Comparison of ENCODE assay signal across 8 mouse cellular contexts in the genomic region with DNA sequence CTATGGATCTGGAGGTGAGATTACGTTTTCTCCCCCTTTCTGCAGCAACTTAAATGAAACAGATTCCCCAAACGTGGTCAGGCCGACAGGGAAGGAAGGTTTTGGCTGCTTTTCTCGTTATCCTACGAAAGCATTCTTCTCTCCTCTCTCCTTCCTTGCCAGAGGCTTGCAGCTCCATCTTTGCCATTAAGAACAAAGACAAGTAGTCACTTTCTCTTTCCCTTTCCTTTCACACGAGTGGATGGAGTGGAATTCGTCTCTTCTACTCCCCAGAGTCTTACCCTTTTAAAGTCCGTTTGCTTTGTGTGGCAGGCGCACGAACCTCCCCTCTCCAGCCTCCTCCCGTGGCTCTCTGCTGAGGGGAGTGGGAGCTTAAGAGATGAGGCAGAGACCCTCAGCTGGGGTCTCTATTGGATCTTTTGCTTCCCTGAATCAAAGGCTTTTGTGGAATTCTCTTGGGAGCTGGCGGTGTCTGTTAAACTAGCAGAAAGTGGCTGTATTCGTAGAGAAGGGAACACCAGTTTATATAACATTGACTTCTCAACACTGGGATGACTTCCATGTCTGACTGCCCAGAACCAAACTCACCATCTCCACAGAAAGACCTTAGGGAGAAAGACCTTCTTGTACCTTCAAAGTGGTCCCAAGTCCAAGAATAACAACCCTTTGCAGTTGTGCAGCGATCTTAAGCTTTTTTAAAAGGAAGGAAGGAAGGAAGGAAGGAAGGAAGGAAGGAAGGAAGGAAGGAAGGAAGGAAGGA. TPM values are rescaled to one million over a fixed set of nuclear protein-coding genes. Genes with fewer than 3 reads are reported as not detected.
A peak's percentile ranks its signal among the peaks of the same experiment; 100 is the strongest.
DNase-seq lines count a peak whose midpoint lies in the region; ATAC-seq and TF ChIP-seq lines count a peak whose summit lies in the region.

No protein-coding gene starts in this region.

- 2% methylated on average over 14 of the region's 14 CpGs for WGBS in embryonic facial prominence, embryonic 13.5 days
- WGBS in intestine, embryonic 15.5 days, result 8% methylated on average over 14 of the region's 14 CpGs
- WGBS in neural tube, embryonic 12.5 days, result 5% methylated on average over 14 of the region's 14 CpGs

- no peak overlapping the region for H3ac ChIP-seq in C2C12 (ENCODE audit: control insufficient read depth, insufficient read length, low read depth)

- no peaks in the 10 kb centered on the region for H3K79me2 ChIP-seq in C2C12 (ENCODE audit: control insufficient read depth, insufficient read depth)

- intact Hi-C loops in left cerebral cortex, postnatal 4 days (cut with DNase I), result no loop called here

- peak overlapping the region; percentile 84 for H3K27ac ChIP-seq in embryonic facial prominence, embryonic 13.5 days
- H3K27ac ChIP-seq in intestine, embryonic 15.5 days, result peak overlapping the region; percentile 58
- H3K27ac ChIP-seq in neural tube, embryonic 12.5 days, result no peak overlapping the region

- peak overlapping the region; percentile 22 for H3K4me3 ChIP-seq in C2C12 (ENCODE audit: insufficient read depth, poor library complexity, severe bottlenecking)
- H3K4me3 ChIP-seq in embryonic facial prominence, embryonic 13.5 days, result peak overlapping the region; percentile 52
- peak overlapping the region; percentile 49 for H3K4me3 ChIP-seq in intestine, embryonic 15.5 days (replicated peaks)
- peak overlapping the region; percentile 46 for H3K4me3 ChIP-seq in neural tube, embryonic 12.5 days

- no peaks in the 10 kb centered on the region for H3K27me3 ChIP-seq in C2C12 (ENCODE audit: control insufficient read depth, insufficient read depth, insufficient read length)
- H3K27me3 ChIP-seq in embryonic facial prominence, embryonic 13.5 days, result no peaks in the 10 kb centered on the region
- no peaks in the 10 kb centered on the region for H3K27me3 ChIP-seq in intestine, embryonic 15.5 days (replicated peaks)
- H3K27me3 ChIP-seq in neural tube, embryonic 12.5 days (replicated peaks), result no peaks in the 10 kb centered on the region

- H3K9ac ChIP-seq in embryonic facial prominence, embryonic 13.5 days, result peak overlapping the region; percentile 72
- peak overlapping the region; percentile 41 for H3K9ac ChIP-seq in intestine, embryonic 15.5 days
- peak overlapping the region; percentile 57 for H3K9ac ChIP-seq in neural tube, embryonic 12.5 days

- H3K79me3 ChIP-seq in C2C12 (ENCODE audit: low read depth), result no peaks in the 10 kb centered on the region

- no peaks in the 10 kb centered on the region for H3K36me3 ChIP-seq in C2C12 (ENCODE audit: control insufficient read depth, insufficient read depth)
- peaks cover 5% of the 10 kb centered on the region; the same call in 1 of the 2 replicates for H3K36me3 ChIP-seq in embryonic facial prominence, embryonic 13.5 days
- H3K36me3 ChIP-seq in intestine, embryonic 15.5 days, result no peaks in the 10 kb centered on the region
- H3K36me3 ChIP-seq in neural tube, embryonic 12.5 days, result no peaks in the 10 kb centered on the region

- peak overlapping the region; percentile 99 for H3K4me2 ChIP-seq in embryonic facial prominence, embryonic 13.5 days
- peak overlapping the region; percentile 99 for H3K4me2 ChIP-seq in intestine, embryonic 15.5 days (replicated peaks)
- peak overlapping the region; percentile 91 for H3K4me2 ChIP-seq in neural tube, embryonic 12.5 days (replicated peaks)

- no peak for TF ChIP-seq CTCF in C2C12 (IDR thresholded peaks at IDR 0.05; ENCODE audit: control insufficient read depth, insufficient read depth, insufficient read length)

- ATAC-seq in embryonic facial prominence, embryonic 13.5 days (ENCODE audit: insufficient number of reproducible peaks, insufficient read depth, low FRiP score, low TSS enrichment, low read depth), result no peak
- no peak for ATAC-seq in intestine, embryonic 15.5 days
- no peak for ATAC-seq in neural tube, embryonic 12.5 days (ENCODE audit: low FRiP score, low read depth)

- no peaks in the 10 kb centered on the region for H3K9me3 ChIP-seq in embryonic facial prominence, embryonic 13.5 days
- H3K9me3 ChIP-seq in intestine, embryonic 15.5 days, result no peaks in the 10 kb centered on the region
- no peaks in the 10 kb centered on the region for H3K9me3 ChIP-seq in neural tube, embryonic 12.5 days

- peak; percentile 31 for DNase-seq in embryo, embryonic 10 days (ENCODE audit: low spot score)
- no peak for DNase-seq in embryo, embryonic 9.5 days (ENCODE audit: extremely low spot score)
- DNase-seq in left cerebral cortex, postnatal 4 days, result no peak
- no peak for DNase-seq in layer of hippocampus, adult 9-11 months

- H3K4me1 ChIP-seq in embryonic facial prominence, embryonic 13.5 days, result peaks cover 40% of the 10 kb centered on the region
- H3K4me1 ChIP-seq in intestine, embryonic 15.5 days (replicated peaks), result peaks cover 21% of the 10 kb centered on the region
- H3K4me1 ChIP-seq in neural tube, embryonic 12.5 days, result peaks cover 10% of the 10 kb centered on the region; the same call in 1 of the 2 replicates

TF ChIP-seq in C2C12, 6 proteins besides CTCF, POLR2A, EP300 and RAD21:
- TF ChIP-seq MYOD1 (IDR thresholded peaks at IDR 0.05; ENCODE audit: control insufficient read depth, insufficient read length, low read depth) (no peak), FOSL1 (IDR thresholded peaks at IDR 0.05; ENCODE audit: insufficient read depth, low read length, poor library complexity, severe bottlenecking) (no peak), USF1 (IDR thresholded peaks at IDR 0.05; ENCODE audit: low read depth) (no peak)

RNA-seq across cellular contexts. Expression of a gene that starts 1.0 kb away (rescaled TPM):
- 0.71 TPM for polyA plus RNA-seq in C2C12 (2012; fragmentation: generic; extraction: Trizol)
- 12.8 and 14.6 TPM in 2 replicates for polyA plus RNA-seq in embryonic facial prominence, embryonic 13.5 days (2015; fragmentation: Nextera tagmentation; extraction: Ambion mirVana)
- 8.5 and 8.7 TPM in 2 replicates for polyA plus RNA-seq in intestine, embryonic 15.5 days (2015; fragmentation: Nextera tagmentation; extraction: Ambion mirVana)
- polyA plus RNA-seq in neural tube, embryonic 12.5 days (2016; fragmentation: Nextera tagmentation; extraction: Ambion mirVana), result 21.2 and 22.6 TPM in 2 replicates
- total RNA-seq in left cerebral cortex, postnatal 4 days (2021), result 10 to 100 TPM; 22.9 to 23.4 TPM

RNA-seq across cellular contexts. Expression of a gene that starts 42.5 kb away (rescaled TPM):
- 29.6 TPM for polyA plus RNA-seq in C2C12 (2012; fragmentation: generic; extraction: Trizol)
- polyA plus RNA-seq in embryonic facial prominence, embryonic 13.5 days (2015; fragmentation: Nextera tagmentation; extraction: Ambion mirVana), result 52.0 and 52.7 TPM in 2 replicates
- polyA plus RNA-seq in intestine, embryonic 15.5 days (2015; fragmentation: Nextera tagmentation; extraction: Ambion mirVana), result 34.2 and 36.1 TPM in 2 replicates
- polyA plus RNA-seq in neural tube, embryonic 12.5 days (2016; fragmentation: Nextera tagmentation; extraction: Ambion mirVana), result 115 and 117 TPM in 2 replicates
- 10 to 100 TPM; 62.5 to 62.9 TPM for total RNA-seq in left cerebral cortex, postnatal 4 days (2021)
